9 mouse cellular contexts compared by ENCODE assay signal in the genomic region with DNA sequence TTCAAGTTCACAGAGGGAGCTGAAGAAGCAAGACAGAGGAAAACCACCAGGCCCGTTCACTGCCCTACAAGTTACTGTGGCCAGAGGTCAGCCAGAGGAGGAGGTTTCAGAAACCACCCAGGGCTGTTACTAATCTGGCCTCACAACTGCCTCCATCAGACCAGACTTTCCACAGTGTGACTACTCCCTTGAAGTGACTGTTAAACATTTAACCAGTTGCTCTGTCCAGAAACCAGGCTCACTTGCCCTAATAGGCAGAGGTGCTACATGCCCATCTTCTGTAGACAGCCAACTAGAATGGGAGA. TPM values are rescaled to one million over a fixed set of nuclear protein-coding genes. Genes with fewer than 3 reads are reported as not detected.
A peak's percentile ranks its signal among the peaks of the same experiment; 100 is the strongest.
DNase-seq lines count a peak whose midpoint lies in the region; ATAC-seq and TF ChIP-seq lines count a peak whose summit lies in the region.
"Had no signal": no experiment of that assay in that cellular context is flagged by ENCODE, and none has a peak within 500 bp of the region (broad histone marks: within the 10 kb centered on the region; RNA-seq: fewer than 3 reads in every experiment).

No protein-coding gene starts in this region.

- peak overlapping the region; percentile 76 for H3K27ac ChIP-seq in layer of hippocampus, adult 2 months
- peak overlapping the region; percentile 92 for H3K27ac ChIP-seq in embryonic fibroblast, embryonic 13.5 days (ENCODE audit: insufficient read depth, low read length)

- peak; percentile 14 for ATAC-seq in Patski

- POLR2A ChIA-PET in Patski (lab: Charles Lee): interaction anchor here (0.7 to 2.4 kb wide), 2 partner anchors 19 to 38 kb away, joined by 3 to 11 read pairs; no protein-coding TSS in a partner anchor

- no peaks in the 10 kb centered on the region for H3K27me3 ChIP-seq in Patski

- H3K4me3 ChIP-seq in layer of hippocampus, adult 2 months: no peak overlapping the region
- no peak overlapping the region for H3K4me3 ChIP-seq in embryonic fibroblast, embryonic 13.5 days (ENCODE audit: insufficient read depth, low read length)

- in situ Hi-C loops in Patski (cut with MboI; ENCODE audit: low pct_unique_long_range_greater_than_20kb): no loop called here

- peaks cover 22% of the 10 kb centered on the region for H3K4me1 ChIP-seq in embryonic fibroblast, embryonic 13.5 days (ENCODE audit: control insufficient read depth, insufficient read depth, low read length)

- DNase-seq in layer of hippocampus, adult 2 months (ENCODE audit: low spot score in 2 of 2): no peak
- DNase-seq in layer of hippocampus, adult 18-20 months (ENCODE audit: low spot score in 2 of 2): no peak
- DNase-seq in Patski (ENCODE audit: low read depth, low spot score): no peak
- DNase-seq in kidney, postnatal 25 days: peak; percentile 65 to 88
- DNase-seq in frontal cortex, adult 2 months (ENCODE audit: extremely low spot score in 1 of 2, low spot score in 1 of 2): no peak
- DNase-seq in thymus, postnatal 0 days (ENCODE audit: low spot score): no peak
- DNase-seq: left cerebral cortex, postnatal 4 days had no signal

- no peak for TF ChIP-seq CTCF in layer of hippocampus, adult 2 months (conservative IDR thresholded peaks at IDR 0.05)
- TF ChIP-seq CTCF in Patski (IDR thresholded peaks at IDR 0.05): no peak
- no peak for TF ChIP-seq CTCF in embryonic fibroblast, embryonic 13.5 days (IDR thresholded peaks at IDR 0.05; ENCODE audit: borderline replicate concordance, insufficient read depth, low read length)

- CTCF ChIA-PET in Patski (lab: Charles Lee): interaction anchor here (1.0 to 1.7 kb wide), 5 partner anchors 8 to 34 kb away, joined by 3 to 5 read pairs (median 3); no protein-coding TSS in a partner anchor

- TF ChIP-seq POLR2A in embryonic fibroblast, embryonic 13.5 days (IDR thresholded peaks at IDR 0.05; ENCODE audit: low read depth, low read length): no peak

RNA-seq across cellular contexts. Expression of a gene that starts 35.3 kb away (rescaled TPM):
- total RNA-seq in layer of hippocampus, adult 2 months (2021): 10 to 100 TPM; 17.0 to 18.2 TPM
- total RNA-seq in layer of hippocampus, adult 18-20 months (2021): 10 to 100 TPM; 12.7 to 13.9 TPM
- polyA plus RNA-seq in Patski (2021): 7.6 TPM
- 10.3 and 11.6 TPM in 2 replicates for polyA plus RNA-seq in embryonic fibroblast, embryonic 13.5 days (2011; ENCODE audit: insufficient read length, low read depth, missing spikeins)
- 20.2 and 24.6 TPM in 2 replicates for polyA plus RNA-seq in frontal cortex, adult 2 months (2012; rRNA removed)
- 7.3 and 8.1 TPM in 2 replicates for polyA plus RNA-seq in thymus, postnatal 0 days (2015; fragmentation: Nextera tagmentation; extraction: Ambion mirVana)
- total RNA-seq: monocyte, adult 5-6 weeks had no signal

RNA-seq across cellular contexts. Expression of a gene that starts 39.2 kb away (rescaled TPM):
- 100 to 1,000 TPM; 119 to 127 TPM for total RNA-seq in layer of hippocampus, adult 2 months (2021)
- total RNA-seq in layer of hippocampus, adult 18-20 months (2021): 100 to 1,000 TPM; 114 to 118 TPM
- polyA plus RNA-seq in Patski (2021): 76.9 TPM
- polyA plus RNA-seq in embryonic fibroblast, embryonic 13.5 days (2011; ENCODE audit: insufficient read length, low read depth, missing spikeins): 36.5 and 38.5 TPM in 2 replicates
- polyA plus RNA-seq in frontal cortex, adult 2 months (2012; rRNA removed): 93.6 and 105 TPM in 2 replicates
- polyA plus RNA-seq in thymus, postnatal 0 days (2015; fragmentation: Nextera tagmentation; extraction: Ambion mirVana): 48.1 and 65.1 TPM in 2 replicates

Comparison
In these comparisons a context has a peak if more than half of its experiments do, and no peak if none do; other contexts are left out.
1. DNase-seq: peak in kidney, postnatal 25 days (2 of 2); none in layer of hippocampus, adult 2 months (0 of 2), layer of hippocampus, adult 18-20 months (0 of 2), Patski (single experiment), frontal cortex, adult 2 months (0 of 2) and thymus, postnatal 0 days (single experiment).